8 mouse cellular contexts compared by ENCODE assay signal in genomic region chr11:77467157-77467556, GRCm38 (mm10). TPM values are rescaled to one million over a fixed set of nuclear protein-coding genes. Genes with fewer than 3 reads are reported as not detected.
DNase-seq lines count a peak whose midpoint lies in the region; ATAC-seq and TF ChIP-seq lines count a peak whose summit lies in the region.

No protein-coding gene starts in this region.

- H3K9ac ChIP-seq in heart, embryonic 15.5 days, result no peak overlapping the region

- H3K27ac ChIP-seq in embryonic facial prominence, embryonic 10.5 days (replicated peaks), result no peak overlapping the region; the same call in 1 of the 2 replicates
- H3K27ac ChIP-seq in heart, embryonic 15.5 days, result no peak overlapping the region

- no peak for TF ChIP-seq POLR2A in lung, adult 2 months (IDR thresholded peaks at IDR 0.05; ENCODE audit: borderline replicate concordance, extremely low read depth, low read depth, low read length)

- H3K4me3 ChIP-seq in embryonic facial prominence, embryonic 10.5 days, result peak overlapping the region; percentile 36
- no peak overlapping the region for H3K4me3 ChIP-seq in heart, embryonic 15.5 days
- no peak overlapping the region for H3K4me3 ChIP-seq in lung, adult 2 months (replicated peaks; ENCODE audit: extremely low read depth, low read depth, low read length)

- TF ChIP-seq CTCF in lung, adult 2 months (IDR thresholded peaks at IDR 0.05; ENCODE audit: insufficient read depth, low read length), result peak; percentile 50

- peaks cover 25% of the 10 kb centered on the region for H3K4me1 ChIP-seq in embryonic facial prominence, embryonic 10.5 days
- peaks cover 45% of the 10 kb centered on the region for H3K4me1 ChIP-seq in heart, embryonic 15.5 days (replicated peaks)
- H3K4me1 ChIP-seq in lung, adult 2 months (ENCODE audit: control insufficient read depth, insufficient read depth, low read length), result peaks cover 3% of the 10 kb centered on the region; the same call in 1 of the 2 replicates

- ATAC-seq in heart, embryonic 15.5 days (replicated peaks; ENCODE audit: insufficient number of reproducible peaks, insufficient read depth, low FRiP score, low read depth), result no peak; the same call in 1 of the 2 replicates

- peaks cover 23% of the 10 kb centered on the region for H3K36me3 ChIP-seq in embryonic facial prominence, embryonic 10.5 days (replicated peaks)
- peaks cover 19% of the 10 kb centered on the region; the same call in 1 of the 2 replicates for H3K36me3 ChIP-seq in heart, embryonic 15.5 days

- H3K9me3 ChIP-seq in embryonic facial prominence, embryonic 10.5 days, result no peaks in the 10 kb centered on the region
- H3K9me3 ChIP-seq in heart, embryonic 15.5 days (replicated peaks), result no peaks in the 10 kb centered on the region

- peaks cover 89% of the 10 kb centered on the region for H3K27me3 ChIP-seq in embryonic facial prominence, embryonic 10.5 days (replicated peaks; ENCODE audit: low read depth, poor library complexity, severe bottlenecking)
- H3K27me3 ChIP-seq in heart, embryonic 15.5 days, result peaks cover 10% of the 10 kb centered on the region

- WGBS in embryonic facial prominence, embryonic 10.5 days, result 3% methylated on average over 25 of the region's 25 CpGs
- WGBS in heart, embryonic 15.5 days, result 10% methylated on average over 25 of the region's 25 CpGs
- WGBS in lung, adult 2 months, result 8% methylated on average over 25 of the region's 25 CpGs

- peak overlapping the region; percentile 42 for H3K4me2 ChIP-seq in heart, embryonic 15.5 days

- DNase-seq in CD4-positive, CD25-positive, alpha-beta regulatory T cell, adult 2 months (ENCODE audit: low read depth, low spot score), result peak; percentile 92
- DNase-seq in MN1 (ENCODE audit: low spot score), result peak; percentile 42
- DNase-seq in embryonic facial prominence, embryonic 10.5 days (ENCODE audit: low spot score), result peak; percentile 79
- peak; percentile 87 for DNase-seq in kidney, postnatal 14 days
- DNase-seq in lung, adult 2 months, result peak; percentile 78
- peak; percentile 71 for DNase-seq in right cerebral cortex, postnatal 14 days
- peak; percentile 66 to 78 for DNase-seq in urinary bladder, postnatal 36 days (ENCODE audit: low spot score in 2 of 2)

RNA-seq across cellular contexts. Expression of gene Coro6, which starts 4.9 kb away (rescaled TPM):
- not detected in 2 replicates for polyA plus RNA-seq in embryonic facial prominence, embryonic 10.5 days (2016; fragmentation: Nextera tagmentation; extraction: Ambion mirVana)
- 42.4 and 43.7 TPM in 2 replicates for polyA plus RNA-seq in heart, embryonic 15.5 days (2015; fragmentation: Nextera tagmentation; extraction: Ambion mirVana)
- polyA plus RNA-seq in lung, adult 2 months (2012; rRNA removed), result 23.6 and 34.3 TPM in 2 replicates

RNA-seq across cellular contexts. Expression of gene Ankrd13b, which starts 22.3 kb away (rescaled TPM):
- polyA plus RNA-seq in embryonic facial prominence, embryonic 10.5 days (2016; fragmentation: Nextera tagmentation; extraction: Ambion mirVana), result 11.8 and 13.1 TPM in 2 replicates
- polyA plus RNA-seq in heart, embryonic 15.5 days (2015; fragmentation: Nextera tagmentation; extraction: Ambion mirVana), result 3.2 and 4.9 TPM in 2 replicates
- polyA plus RNA-seq in lung, adult 2 months (2012; rRNA removed), result 21.8 and 22.4 TPM in 2 replicates

RNA-seq across cellular contexts. Expression of gene Git1, which starts 26.2 kb away (rescaled TPM):
- polyA plus RNA-seq in embryonic facial prominence, embryonic 10.5 days (2016; fragmentation: Nextera tagmentation; extraction: Ambion mirVana), result 13.0 and 13.2 TPM in 2 replicates
- polyA plus RNA-seq in heart, embryonic 15.5 days (2015; fragmentation: Nextera tagmentation; extraction: Ambion mirVana), result 6.8 and 10.0 TPM in 2 replicates
- 112 TPM in 2 replicates for polyA plus RNA-seq in lung, adult 2 months (2012; rRNA removed)

RNA-seq across cellular contexts. Expression of gene Abhd15, which starts 47.8 kb away (rescaled TPM):
- polyA plus RNA-seq in embryonic facial prominence, embryonic 10.5 days (2016; fragmentation: Nextera tagmentation; extraction: Ambion mirVana), result 5.8 and 6.8 TPM in 2 replicates
- 2.2 and 4.5 TPM in 2 replicates for polyA plus RNA-seq in heart, embryonic 15.5 days (2015; fragmentation: Nextera tagmentation; extraction: Ambion mirVana)
- polyA plus RNA-seq in lung, adult 2 months (2012; rRNA removed), result 3.8 and 5.9 TPM in 2 replicates

RNA-seq across cellular contexts. Expression of gene Trp53i13, which starts 48.6 kb away (rescaled TPM):
- polyA plus RNA-seq in embryonic facial prominence, embryonic 10.5 days (2016; fragmentation: Nextera tagmentation; extraction: Ambion mirVana), result 33.1 and 35.0 TPM in 2 replicates
- polyA plus RNA-seq in heart, embryonic 15.5 days (2015; fragmentation: Nextera tagmentation; extraction: Ambion mirVana), result 26.3 and 32.2 TPM in 2 replicates
- polyA plus RNA-seq in lung, adult 2 months (2012; rRNA removed), result 31.8 and 41.5 TPM in 2 replicates

Comparison
In these comparisons a context has a peak if more than half of its experiments do, and no peak if none do; other contexts are left out.
1. DNase-seq: peak in every context shown above with its lines; median percentile 92 in CD4-positive, CD25-positive, alpha-beta regulatory T cell, adult 2 months; 87 in kidney, postnatal 14 days; 79 in embryonic facial prominence, embryonic 10.5 days; 78 in lung, adult 2 months; 72 in urinary bladder, postnatal 36 days; 71 in right cerebral cortex, postnatal 14 days; 42 in MN1.
2. RNA of gene Coro6, which starts 4.9 kb away (polyA plus RNA-seq): 42.4 to 43.7 TPM in heart, embryonic 15.5 days and 23.6 to 34.3 TPM in lung, adult 2 months; not detected in embryonic facial prominence, embryonic 10.5 days; every median in the first group is over 10 times any median in the second.